Mouse (Mus musculus) E14TG2a.4 (cell line): ENCODE data around the gene Fxyd5.
A peak's percentile ranks its signal among the peaks of the same experiment; 100 is the strongest.

ENCODE experiments used
- H3K27me3 ChIP-seq: 2 replicates; pipeline ENCODE4 v1.6.1; 2014; ENCODE audit warnings: low read length, control low read depth; ENCODE audit not compliant: insufficient read depth
- H3K36me3 ChIP-seq: 2 replicates; pipeline ENCODE4 v1.6.1; 2014; ENCODE audit warnings: low read length, control low read depth; ENCODE audit not compliant: insufficient read depth
- H3K4me1 ChIP-seq: replicated peaks from 2 replicates; pipeline ENCODE4 v1.6.1; 2014; ENCODE audit warnings: low read depth, low read length, control low read depth
- H3K4me3 ChIP-seq: replicated peaks from 2 replicates; pipeline ENCODE4 v1.5.1; 2014; ENCODE audit warnings: mild to moderate bottlenecking, low read length
- H3K9me3 ChIP-seq: 2 replicates; pipeline ENCODE4 v1.6.1; 2014; ENCODE audit warnings: low read length, control low read depth
- CTCF ChIP-seq: conservative IDR thresholded peaks from 2 replicates; pipeline ENCODE4 v1.5.1; 2014; ENCODE audit warnings: low read length
- NANOG ChIP-seq: IDR thresholded peaks from 2 replicates; pipeline ENCODE4 v1.6.1; 2014; ENCODE audit warnings: borderline replicate concordance, low read length, mixed read lengths
- POU5F1 ChIP-seq: IDR thresholded peaks from 2 replicates; pipeline ENCODE4 v1.6.1; 2014; ENCODE audit warnings: low read length, borderline replicate concordance

The Fxyd5 gene

DNA sequence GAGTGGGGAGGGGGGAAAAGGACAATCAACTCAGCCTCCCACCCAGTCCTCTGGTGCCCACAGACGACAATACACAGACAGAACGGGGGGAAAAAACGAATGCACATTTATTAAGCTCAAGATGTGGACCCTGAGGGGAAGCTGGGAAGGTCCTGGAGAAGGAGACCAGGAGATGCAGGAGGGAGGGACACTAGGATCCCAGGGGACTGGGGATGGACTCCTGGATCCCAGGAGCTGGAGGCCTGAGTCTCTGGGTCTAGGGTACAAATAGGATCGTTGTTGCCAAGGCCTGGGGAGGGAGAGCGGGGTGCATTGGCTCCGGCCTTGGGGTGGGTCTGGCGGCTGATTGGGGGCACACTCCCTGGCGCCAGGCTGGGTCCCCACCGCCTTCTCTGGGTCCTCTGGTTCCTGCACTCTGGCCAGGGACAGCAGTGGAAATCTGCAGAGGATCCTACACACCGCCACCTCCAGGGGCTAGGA, at the start of gene Fxyd5:
Gene Fxyd5 (minus strand): TSS at position 51 of the 480 bp plus-strand sequence.
- Histone ChIP-seq H3K36me3 (no peaks in the 10 kb centered on the region), H3K9me3 (no peaks in the 10 kb centered on the region), H3K27me3 (peaks cover 78% of the 10 kb centered on the region), H3K4me3 (peak within 1 kb of the TSS; percentile 68), H3K4me1 (peaks cover 35% of the 10 kb centered on the region)
- no peak for TF ChIP-seq NANOG
- no peak for TF ChIP-seq POU5F1
- TF ChIP-seq CTCF: no peak

DNA sequence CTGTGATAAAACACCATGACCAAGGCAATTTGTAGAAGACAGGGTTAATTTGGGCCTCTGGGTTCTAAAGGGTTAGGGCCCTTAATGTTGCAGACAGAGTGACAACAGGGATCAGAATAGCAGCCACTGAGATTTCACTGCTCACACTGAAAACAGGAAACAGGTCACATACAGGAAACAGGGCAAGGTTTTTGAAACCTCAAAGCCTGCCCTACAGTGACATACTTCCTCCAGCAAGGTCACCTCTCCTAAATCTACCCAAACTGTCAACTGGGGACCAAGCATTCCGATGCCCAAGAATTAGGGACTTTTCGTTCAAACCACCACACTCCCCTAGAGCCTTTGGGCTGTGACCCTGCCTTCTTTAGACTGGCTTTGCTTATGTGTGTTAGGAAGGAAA, 47.4 kb upstream of the Fxyd5 start:
- Histone ChIP-seq H3K27me3 (peaks cover 6% of the 10 kb centered on the region; the same call in 1 of the 2 replicates), H3K36me3 (no peaks in the 10 kb centered on the region), H3K4me1 (peaks cover 26% of the 10 kb centered on the region), H3K4me3 (no peak overlapping the region), H3K9me3 (no peaks in the 10 kb centered on the region)
- TF ChIP-seq POU5F1 (no peak), NANOG (no peak), CTCF (no peak)

DNA sequence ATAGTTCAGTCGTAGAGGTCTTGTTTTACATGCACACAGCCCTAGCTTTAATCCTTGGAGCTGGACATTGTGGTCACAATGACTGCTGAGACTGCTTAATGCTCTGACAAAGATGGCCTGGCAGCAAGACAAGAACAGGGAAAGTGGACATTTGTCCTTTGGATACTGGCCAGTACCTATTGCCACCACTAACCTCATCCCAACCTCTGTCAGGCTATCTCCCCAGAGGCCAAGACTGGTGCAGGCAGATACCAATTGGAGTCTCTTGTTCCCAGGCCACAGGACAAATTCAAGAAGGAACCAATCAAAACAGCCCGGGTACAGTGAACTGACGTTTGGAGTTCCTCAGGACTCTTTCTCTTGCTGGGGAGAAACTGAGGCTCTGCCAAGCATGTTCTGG, 45.9 kb upstream of the Fxyd5 start:
- no peaks in the 10 kb centered on the region for H3K9me3 ChIP-seq
- peaks cover 6% of the 10 kb centered on the region; the same call in 1 of the 2 replicates for H3K27me3 ChIP-seq
- no peak overlapping the region for H3K4me3 ChIP-seq
- no peaks in the 10 kb centered on the region for H3K36me3 ChIP-seq
- peaks cover 41% of the 10 kb centered on the region for H3K4me1 ChIP-seq
- TF ChIP-seq NANOG: no peak

DNA sequence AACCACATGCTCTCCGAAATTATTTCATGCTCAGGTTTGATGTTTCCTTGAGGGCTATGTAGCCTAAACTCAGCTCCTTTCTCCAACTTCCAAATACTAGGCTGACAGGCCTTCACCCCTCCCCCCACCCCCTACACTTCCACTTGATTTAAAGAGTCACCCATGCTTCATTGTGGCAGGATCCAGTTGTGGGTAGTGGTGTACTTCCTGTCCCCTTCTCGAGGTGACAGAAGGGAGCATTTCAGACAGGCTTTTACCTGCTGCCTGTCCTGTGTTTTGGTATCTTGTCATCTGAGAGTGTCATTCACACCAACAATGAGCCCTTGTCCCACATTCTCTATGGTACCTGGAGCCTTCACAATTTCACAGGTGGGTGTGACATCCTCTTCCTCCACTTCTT, 45.0 kb upstream of the Fxyd5 start:
- H3K27me3 ChIP-seq: no peaks in the 10 kb centered on the region
- TF ChIP-seq CTCF (no peak), NANOG (no peak), POU5F1 (no peak)
- no peak overlapping the region for H3K4me3 ChIP-seq
- H3K36me3 ChIP-seq: no peaks in the 10 kb centered on the region
- H3K9me3 ChIP-seq: no peaks in the 10 kb centered on the region
- H3K4me1 ChIP-seq: peaks cover 47% of the 10 kb centered on the region

DNA sequence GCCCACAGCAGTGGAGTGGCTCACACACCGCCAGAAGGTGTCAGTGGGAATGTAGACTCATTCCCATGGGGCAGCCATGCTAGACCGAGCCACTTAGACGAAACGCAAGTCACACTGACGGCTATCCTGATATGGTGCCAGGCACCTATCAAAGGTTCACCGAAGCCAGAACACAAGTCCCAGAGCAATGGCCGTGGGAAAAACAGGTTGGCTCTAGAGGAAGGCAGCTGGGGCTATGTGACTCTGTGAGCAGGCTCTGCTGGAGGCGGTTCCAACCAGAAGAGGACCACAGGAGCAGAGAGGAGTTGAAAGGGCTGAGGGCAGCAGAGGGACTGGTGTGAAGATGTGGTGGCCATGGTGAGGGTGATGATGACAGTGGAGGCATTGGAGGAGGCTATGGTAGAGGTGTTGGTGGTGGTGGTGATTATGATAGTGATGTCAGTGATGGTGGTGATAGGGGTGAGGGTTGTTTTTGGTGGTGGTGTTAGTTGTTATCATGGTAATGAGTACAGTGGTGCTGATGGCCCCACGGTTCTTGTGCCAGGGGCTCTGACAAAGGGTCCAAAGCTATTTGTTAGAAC, 44.0 kb upstream of the Fxyd5 start:
- peaks cover 47% of the 10 kb centered on the region for H3K4me1 ChIP-seq
- no peaks in the 10 kb centered on the region for H3K9me3 ChIP-seq
- H3K36me3 ChIP-seq: no peaks in the 10 kb centered on the region
- H3K27me3 ChIP-seq: no peaks in the 10 kb centered on the region
- no peak overlapping the region for H3K4me3 ChIP-seq
- TF ChIP-seq POU5F1 (no peak), CTCF (no peak), NANOG (no peak)

DNA sequence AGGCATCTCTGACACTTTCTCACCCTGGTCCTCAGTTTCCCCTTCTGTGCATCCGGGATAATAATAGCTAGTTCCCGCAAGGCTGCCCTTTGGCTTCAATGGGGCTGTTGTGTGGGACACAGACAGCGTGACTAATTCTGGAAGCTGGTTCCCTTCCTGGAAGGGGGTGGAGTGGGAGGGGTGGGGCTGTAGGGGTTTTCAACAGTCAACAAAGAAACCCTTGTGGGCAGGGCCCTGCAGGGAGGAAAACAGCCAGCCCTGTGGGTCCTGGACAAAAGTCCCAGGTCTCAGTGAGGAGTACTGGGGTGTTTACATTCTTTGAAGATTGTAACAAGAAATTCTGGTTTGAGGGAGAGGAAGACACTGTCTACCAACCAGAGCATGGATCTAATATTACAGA, 42.9 kb upstream of the Fxyd5 start:
- H3K27me3 ChIP-seq: 0 out of 2 replicates have a peak, but pooled peaks cover 4% of the 10 kb centered on the region
- no peaks in the 10 kb centered on the region for H3K36me3 ChIP-seq
- H3K4me3 ChIP-seq: 0 out of 2 replicates have a peak overlapping the region, but pooled peaks have one; percentile 17
- no peak for TF ChIP-seq NANOG
- TF ChIP-seq CTCF: no peak
- no peak for TF ChIP-seq POU5F1
- H3K4me1 ChIP-seq: peaks cover 47% of the 10 kb centered on the region
- 0 out of 2 replicates have a peak, but pooled peaks cover 3% of the 10 kb centered on the region for H3K9me3 ChIP-seq

DNA sequence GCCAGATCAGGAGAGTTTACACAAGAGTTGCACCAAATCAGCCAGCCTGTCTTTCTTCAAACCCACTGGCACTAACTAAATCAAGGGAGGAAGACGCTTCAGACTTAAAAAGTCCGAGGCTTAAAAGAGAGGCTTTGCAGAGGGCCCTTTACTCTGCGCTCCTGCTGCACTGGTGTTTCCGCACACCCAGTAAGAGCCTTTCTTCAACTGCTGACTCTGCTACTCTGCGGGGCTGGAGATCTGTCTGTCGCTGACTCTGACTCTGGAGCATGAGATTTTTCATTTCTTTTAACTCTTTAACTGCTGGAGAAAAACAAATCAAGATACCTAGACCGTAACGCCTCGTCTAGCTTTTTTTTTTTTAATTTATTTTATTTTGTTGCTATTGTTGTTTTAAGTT, 41.9 kb upstream of the Fxyd5 start:
- 0 out of 2 replicates have a peak, but pooled peaks cover 4% of the 10 kb centered on the region for H3K27me3 ChIP-seq
- H3K36me3 ChIP-seq: no peaks in the 10 kb centered on the region
- TF ChIP-seq POU5F1: no peak
- TF ChIP-seq NANOG: no peak
- TF ChIP-seq CTCF: no peak
- H3K9me3 ChIP-seq: 0 out of 2 replicates have a peak, but pooled peaks cover 3% of the 10 kb centered on the region
- peaks cover 47% of the 10 kb centered on the region for H3K4me1 ChIP-seq
- H3K4me3 ChIP-seq: no peak overlapping the region

DNA sequence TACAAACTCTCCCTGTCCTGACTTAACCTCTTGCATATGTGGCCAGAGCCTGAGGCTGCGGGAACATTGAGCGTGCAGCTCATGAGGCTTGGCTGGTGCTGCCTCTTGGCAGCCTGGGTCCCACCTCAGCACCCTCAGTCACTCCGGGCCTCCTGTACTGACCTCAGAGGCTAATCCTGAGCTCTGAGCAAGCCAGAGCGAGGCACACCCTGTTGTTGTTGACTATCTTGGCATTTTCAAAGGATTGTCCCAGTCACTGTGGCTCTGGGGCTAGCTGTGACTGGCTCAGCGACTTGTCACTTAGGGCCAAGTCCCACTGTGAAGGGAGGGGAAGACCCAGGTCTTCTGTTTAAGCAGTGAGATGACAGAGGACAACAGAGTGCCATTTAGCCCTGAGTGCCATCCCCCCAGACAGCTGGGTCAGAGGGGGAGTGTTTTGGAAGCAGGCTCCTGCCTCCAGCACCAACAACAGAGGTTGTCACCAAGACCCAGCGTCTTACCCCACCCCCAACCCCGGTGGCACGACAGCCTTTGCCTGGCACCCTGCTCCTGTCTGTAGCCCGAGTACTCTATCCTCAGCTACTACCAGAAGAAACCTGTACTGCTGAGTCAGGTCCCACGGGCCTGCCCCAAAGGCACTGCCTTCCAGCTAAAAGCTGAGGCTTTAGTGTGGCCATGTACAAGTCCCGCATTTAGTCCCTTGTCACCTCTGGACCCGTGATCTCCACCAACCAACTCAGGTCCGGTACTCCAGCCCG, 40.7 kb upstream of the Fxyd5 start:
- Histone ChIP-seq H3K4me3 (peak overlapping the region; percentile 7; the same call in 1 of the 2 replicates), H3K27me3 (0 out of 2 replicates have a peak, but pooled peaks cover 4% of the 10 kb centered on the region), H3K4me1 (peaks cover 47% of the 10 kb centered on the region), H3K9me3 (0 out of 2 replicates have a peak, but pooled peaks cover 3% of the 10 kb centered on the region), H3K36me3 (no peaks in the 10 kb centered on the region)
- no peak for TF ChIP-seq CTCF
- no peak for TF ChIP-seq POU5F1
- TF ChIP-seq NANOG: no peak
